Mouse (Mus musculus) intestine, postnatal 0 days (tissue): Measurements from ENCODE around the gene Clca3a1. TPM values are rescaled to one million over a fixed set of nuclear protein-coding genes. Genes with fewer than 3 reads are reported as not detected.

Source experiments
- ATAC-seq: fragments of 200-750 bp; cut with Nextera tagmentation; 2 replicates; pipeline ENCODE4 v1.8.0; 2017; ENCODE audit warnings: mild to moderate bottlenecking, moderate TSS enrichment, moderate library complexity
- H3K27ac ChIP-seq: fragments of 300-500 bp; sonication (generic); 2 replicates; pipeline ENCODE4 v1.5.1; 2014; ENCODE audit warnings: mild to moderate bottlenecking, low read depth, low read length, moderate library complexity
- H3K27me3 ChIP-seq: fragments of 300-500 bp; sonication (generic); replicated peaks from 2 replicates; pipeline ENCODE4 v1.6.1; 2014; ENCODE audit warnings: low read length, mixed read lengths; ENCODE audit not compliant: control insufficient read depth, insufficient read depth
- H3K36me3 ChIP-seq: fragments of 300-500 bp; sonication (generic); 2 replicates; pipeline ENCODE4 v1.6.1; 2014; ENCODE audit warnings: mild to moderate bottlenecking, moderate library complexity; ENCODE audit not compliant: control insufficient read depth, insufficient read depth
- H3K4me1 ChIP-seq: fragments of 300-500 bp; sonication (generic); replicated peaks from 2 replicates; pipeline ENCODE4 v1.6.1; 2014; ENCODE audit warnings: antibody characterized with exemption, low read length, mixed read lengths; ENCODE audit not compliant: control insufficient read depth, insufficient read depth
- H3K4me2 ChIP-seq: fragments of 300-500 bp; sonication (generic); replicated peaks from 2 replicates; pipeline ENCODE4 v1.6.1; 2014; ENCODE audit warnings: low read depth, mild to moderate bottlenecking, moderate library complexity
- H3K4me3 ChIP-seq: fragments of 300-500 bp; sonication (generic); 2 replicates; pipeline ENCODE4 v1.5.1; 2014; ENCODE audit warnings: low read depth, low read length
- H3K9ac ChIP-seq: fragments of 300-500 bp; sonication (generic); 2 replicates; pipeline ENCODE4 v1.6.1; 2014; ENCODE audit warnings: mild to moderate bottlenecking, low read depth, low read length
- H3K9me3 ChIP-seq: fragments of 300-500 bp; sonication (generic); 2 replicates; pipeline ENCODE4 v1.6.1; 2016; ENCODE audit warnings: mixed run types; ENCODE audit not compliant: control insufficient read depth
- CTCF ChIP-seq: sonication (generic); IDR thresholded peaks from 2 replicates; pipeline ENCODE4 v1.5.1; 2016; ENCODE audit warnings: low read depth, mild to moderate bottlenecking, control low read depth, antibody characterized with exemption, moderate library complexity
- WGBS: fragments of 180-500 bp; shearing (Covaris S2); extraction: QIAGEN DNeasy Blood & Tissue Kit; methylation state at CpG from one replicate; pipeline ENCODE4 v1.1.7; 2014; 5-methylcytosine and 5-hydroxymethylcytosine counted together
- polyA plus RNA-seq: library from polyadenylated mRNA; unstranded; fragments of >200 nt; fragmentation: Nextera tagmentation; extraction: Ambion mirVana; gene quantifications from 2 replicates; pipeline ENCODE4 v1.2.1, GENCODE M21; 2015

Gene Clca3a1
- polyA plus RNA-seq, 1 experiment from 2014 or later = 3.9 TPM

- no peak for TF ChIP-seq CTCF
Observed at GRCm38 (mm10) chr3:144697942-144698341, 62.8 kb downstream of the Clca3a1 start.

GRCm38 (mm10) chr3:144697154-144697553 lies 63.6 kb downstream of the Clca3a1 start:
- H3K27ac ChIP-seq = no peak overlapping the region
- no peak for ATAC-seq
- no peak overlapping the region for H3K9ac ChIP-seq
- no peak for TF ChIP-seq CTCF
- peaks cover 54% of the 10 kb centered on the region for H3K36me3 ChIP-seq
- H3K27me3 ChIP-seq = no peaks in the 10 kb centered on the region
- H3K4me1 ChIP-seq = no peaks in the 10 kb centered on the region
- no peak overlapping the region for H3K4me2 ChIP-seq
- no peaks in the 10 kb centered on the region for H3K9me3 ChIP-seq
- no peak overlapping the region for H3K4me3 ChIP-seq
- WGBS = 53% methylated on average over 5 of the region's 5 CpGs

More at GRCm38 (mm10) chr3:144697942-144698341, 62.8 kb downstream of the Clca3a1 start:
- Histone ChIP-seq H3K36me3 (peaks cover 50% of the 10 kb centered on the region), H3K4me1 (no peaks in the 10 kb centered on the region), H3K9ac (no peak overlapping the region), H3K27me3 (no peaks in the 10 kb centered on the region), H3K9me3 (no peaks in the 10 kb centered on the region), H3K4me2 (no peak overlapping the region), H3K27ac (no peak overlapping the region), H3K4me3 (no peak overlapping the region)
- WGBS = 87% methylated on average over 3 of the region's 3 CpGs
- no peak for ATAC-seq

GRCm38 (mm10) chr3:144694941-144695340 lies 65.8 kb downstream of the Clca3a1 start:
- WGBS = 70% methylated on average over 7 of the region's 7 CpGs
- H3K36me3 ChIP-seq = peaks cover 57% of the 10 kb centered on the region
- no peak for TF ChIP-seq CTCF
- no peaks in the 10 kb centered on the region for H3K9me3 ChIP-seq
- H3K4me1 ChIP-seq = no peaks in the 10 kb centered on the region
- no peak overlapping the region for H3K9ac ChIP-seq
- no peak overlapping the region for H3K4me3 ChIP-seq
- H3K4me2 ChIP-seq = no peak overlapping the region
- no peaks in the 10 kb centered on the region for H3K27me3 ChIP-seq
- no peak overlapping the region for H3K27ac ChIP-seq
- no peak for ATAC-seq

- TF ChIP-seq CTCF = no peak
- Histone ChIP-seq H3K36me3 (peaks cover 57% of the 10 kb centered on the region), H3K9ac (no peak overlapping the region), H3K4me3 (no peak overlapping the region), H3K4me2 (no peak overlapping the region), H3K4me1 (no peaks in the 10 kb centered on the region), H3K9me3 (no peaks in the 10 kb centered on the region), H3K27me3 (no peaks in the 10 kb centered on the region), H3K27ac (no peak overlapping the region)
- no peak for ATAC-seq
- 93% methylated on average over 10 of the region's 10 CpGs for WGBS
Observed at GRCm38 (mm10) chr3:144694040-144694439, 66.7 kb downstream of the Clca3a1 start.

GRCm38 (mm10) chr3:144692052-144692451 lies 68.7 kb downstream of the Clca3a1 start:
- Histone ChIP-seq H3K27ac (no peak overlapping the region), H3K27me3 (no peaks in the 10 kb centered on the region)

GRCm38 (mm10) chr3:144689236-144689635 lies 71.5 kb downstream of the Clca3a1 start:
- WGBS = 34% methylated on average over 11 of the region's 11 CpGs
- peak; percentile 61 for ATAC-seq
- Histone ChIP-seq H3K9me3 (no peaks in the 10 kb centered on the region), H3K9ac (no peak overlapping the region), H3K36me3 (peaks cover 35% of the 10 kb centered on the region), H3K4me2 (no peak overlapping the region), H3K4me3 (no peak overlapping the region), H3K4me1 (no peaks in the 10 kb centered on the region), H3K27ac (no peak overlapping the region), H3K27me3 (no peaks in the 10 kb centered on the region)
- TF ChIP-seq CTCF = peak; percentile 53

More at GRCm38 (mm10) chr3:144692052-144692451, 68.7 kb downstream of the Clca3a1 start:
- H3K4me2 ChIP-seq = no peak overlapping the region
- H3K4me3 ChIP-seq = no peak overlapping the region
- H3K36me3 ChIP-seq = peaks cover 60% of the 10 kb centered on the region
- WGBS = 50% methylated on average over 3 of the region's 3 CpGs
- H3K9me3 ChIP-seq = no peaks in the 10 kb centered on the region
- no peak overlapping the region for H3K9ac ChIP-seq
- no peaks in the 10 kb centered on the region for H3K4me1 ChIP-seq
- peak; percentile 80 for TF ChIP-seq CTCF
- ATAC-seq = no peak

GRCm38 (mm10) chr3:144688284-144688683 lies 72.5 kb downstream of the Clca3a1 start:
- Histone ChIP-seq H3K4me1 (no peaks in the 10 kb centered on the region), H3K4me2 (no peak overlapping the region), H3K27me3 (no peaks in the 10 kb centered on the region), H3K4me3 (no peak overlapping the region), H3K36me3 (peaks cover 25% of the 10 kb centered on the region), H3K27ac (no peak overlapping the region), H3K9me3 (no peaks in the 10 kb centered on the region), H3K9ac (no peak overlapping the region)
- 55% methylated on average over 8 of the region's 8 CpGs for WGBS
- TF ChIP-seq CTCF = no peak
- ATAC-seq = peak; percentile 58
